Mouse (Mus musculus): ENCODE data around the gene Fam78a. TPM values are rescaled to one million over a fixed set of nuclear protein-coding genes. Genes with fewer than 3 reads are reported as not detected.

Fam78a gene
- polyA plus RNA-seq, 1 experiment from 2014 or later: 2.5 TPM

DNA sequence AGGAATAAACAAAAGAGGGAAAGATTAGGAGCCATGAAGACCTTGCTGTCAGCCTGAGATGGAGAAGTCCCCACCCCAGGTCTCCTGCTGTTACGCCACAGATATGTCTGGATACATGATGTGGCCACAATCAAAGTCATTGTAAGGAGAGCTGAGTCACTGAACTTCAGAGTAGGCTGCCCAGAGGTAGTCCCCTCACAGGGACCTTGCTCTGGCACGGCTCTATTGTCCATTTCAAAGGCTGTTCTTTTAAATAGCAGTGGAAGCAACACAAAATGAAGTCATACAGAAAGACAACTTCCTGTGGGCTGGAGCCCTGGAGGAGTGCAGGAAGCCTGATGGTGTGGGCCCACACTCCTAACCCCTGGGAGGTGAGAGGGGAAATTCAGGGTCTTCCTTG, 23.5 kb downstream of the Fam78a start:
- Histone ChIP-seq H3K4me3 (ENCODE audit: low read depth, low read length) (no peak overlapping the region), H3K9me3 (ENCODE audit: low read length) (no peaks in the 10 kb centered on the region), H3K4me2 (replicated peaks; ENCODE audit: low read depth, low read length) (no peak overlapping the region), H3K27me3 (replicated peaks; ENCODE audit: insufficient read depth, low read length) (no peaks in the 10 kb centered on the region), H3K27ac (ENCODE audit: low read length) (no peak overlapping the region), H3K9ac (replicated peaks; ENCODE audit: low read depth) (no peak overlapping the region), H3K4me1 (ENCODE audit: insufficient read depth, low read depth, low read length) (no peaks in the 10 kb centered on the region), H3K36me3 (ENCODE audit: insufficient read depth, low read length) (no peaks in the 10 kb centered on the region)
- no peak for DNase-seq (ENCODE audit: low spot score)
- TF ChIP-seq CTCF (IDR thresholded peaks at IDR 0.05) (no peak), EP300 (IDR thresholded peaks at IDR 0.05) (no peak)
- WGBS: 52% methylated on average over 2 of the region's 2 CpGs
- ATAC-seq: no peak

DNA sequence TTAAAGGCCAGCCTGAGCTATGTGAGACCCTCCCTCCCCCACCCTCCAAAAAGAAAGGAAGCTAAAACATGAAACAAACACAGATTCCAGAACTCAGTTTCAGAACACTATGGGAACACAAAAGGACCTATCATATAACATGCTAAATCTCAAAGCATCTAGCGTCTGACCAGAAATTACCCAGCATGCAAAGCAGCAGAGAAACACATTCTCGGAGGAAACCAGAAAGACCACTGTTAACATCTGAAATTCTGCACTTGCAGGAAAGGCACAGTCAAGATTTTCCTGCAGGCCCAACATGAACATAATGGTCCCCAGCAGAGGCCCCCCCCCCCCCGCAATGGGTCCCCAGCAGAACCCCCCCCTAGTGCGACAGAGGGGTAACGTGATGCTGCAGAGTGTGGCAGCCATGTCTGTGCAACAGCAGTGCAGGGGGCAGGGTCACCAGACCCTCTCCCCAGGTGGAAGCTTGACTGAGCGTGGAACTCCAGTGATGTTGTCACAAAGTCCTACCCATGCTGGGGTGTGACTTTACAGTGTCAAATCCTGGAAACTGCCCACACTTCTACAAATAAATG, 24.3 kb downstream of the Fam78a start:
- Histone ChIP-seq H3K4me3 (ENCODE audit: low read depth, low read length) (no peak overlapping the region), H3K9me3 (ENCODE audit: low read length) (no peaks in the 10 kb centered on the region), H3K27ac (ENCODE audit: low read length) (no peak overlapping the region), H3K4me1 (ENCODE audit: insufficient read depth, low read depth, low read length) (no peaks in the 10 kb centered on the region), H3K36me3 (ENCODE audit: insufficient read depth, low read length) (no peaks in the 10 kb centered on the region), H3K4me2 (replicated peaks; ENCODE audit: low read depth, low read length) (no peak overlapping the region), H3K27me3 (replicated peaks; ENCODE audit: insufficient read depth, low read length) (no peaks in the 10 kb centered on the region), H3K9ac (replicated peaks; ENCODE audit: low read depth) (no peak overlapping the region)
- TF ChIP-seq CTCF (IDR thresholded peaks at IDR 0.05): no peak
- TF ChIP-seq EP300 (IDR thresholded peaks at IDR 0.05): no peak
- ATAC-seq: no peak
- no peak for DNase-seq (ENCODE audit: low spot score)
- WGBS: 57% methylated on average over 6 of the region's 6 CpGs

- H3K4me2 ChIP-seq (replicated peaks; ENCODE audit: low read depth, low read length): no peak overlapping the region
- no peaks in the 10 kb centered on the region for H3K9me3 ChIP-seq (ENCODE audit: low read length)
- no peak overlapping the region for H3K27ac ChIP-seq (ENCODE audit: low read length)
- TF ChIP-seq CTCF (IDR thresholded peaks at IDR 0.05): no peak
- TF ChIP-seq EP300 (IDR thresholded peaks at IDR 0.05): no peak
- no peak overlapping the region for H3K9ac ChIP-seq (replicated peaks; ENCODE audit: low read depth)
- H3K4me3 ChIP-seq (ENCODE audit: low read depth, low read length): no peak overlapping the region
- no peak for ATAC-seq
- no peak for DNase-seq (ENCODE audit: low spot score)
- H3K4me1 ChIP-seq (ENCODE audit: insufficient read depth, low read depth, low read length): no peaks in the 10 kb centered on the region
- no peaks in the 10 kb centered on the region for H3K36me3 ChIP-seq (ENCODE audit: insufficient read depth, low read length)
- 73% methylated on average over 6 of the region's 6 CpGs for WGBS
- H3K27me3 ChIP-seq (replicated peaks; ENCODE audit: insufficient read depth, low read length): no peaks in the 10 kb centered on the region
Observed at GRCm38 (mm10) chr2:32059613-32060012, 25.0 kb downstream of the Fam78a start.

DNA sequence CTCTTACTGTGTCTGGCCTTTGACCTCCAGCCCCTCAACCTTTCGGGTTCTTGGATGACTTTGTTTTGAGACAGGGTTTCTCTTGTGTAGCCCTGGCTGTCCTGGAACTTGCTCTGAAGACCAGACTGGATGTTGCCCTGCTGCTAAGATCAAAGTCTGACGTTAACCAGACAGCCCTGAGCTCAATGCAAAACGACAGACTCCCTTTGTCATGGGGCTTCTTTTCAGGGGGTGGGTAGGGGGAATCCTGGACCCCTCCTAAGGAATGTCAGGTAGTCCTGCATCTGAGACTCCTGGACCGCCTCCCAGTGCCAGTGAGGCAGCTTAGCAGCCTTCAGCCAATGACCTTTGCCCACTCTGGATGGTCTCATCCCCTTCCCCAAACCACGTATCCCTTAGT, 25.9 kb downstream of the Fam78a start:
- Histone ChIP-seq H3K9ac (replicated peaks; ENCODE audit: low read depth) (no peak overlapping the region), H3K4me1 (ENCODE audit: insufficient read depth, low read depth, low read length) (no peaks in the 10 kb centered on the region)

GRCm38 (mm10) chr2:32058241-32058640, 26.4 kb downstream of the Fam78a start:
- no peaks in the 10 kb centered on the region for H3K27me3 ChIP-seq (replicated peaks; ENCODE audit: insufficient read depth, low read length)
- no peaks in the 10 kb centered on the region for H3K36me3 ChIP-seq (ENCODE audit: insufficient read depth, low read length)
- no peak for ATAC-seq
- H3K4me3 ChIP-seq (ENCODE audit: low read depth, low read length): no peak overlapping the region
- no peaks in the 10 kb centered on the region for H3K9me3 ChIP-seq (ENCODE audit: low read length)
- no peaks in the 10 kb centered on the region for H3K4me1 ChIP-seq (ENCODE audit: insufficient read depth, low read depth, low read length)
- no peak overlapping the region for H3K9ac ChIP-seq (replicated peaks; ENCODE audit: low read depth)
- DNase-seq (ENCODE audit: low spot score): no peak
- no peak overlapping the region for H3K4me2 ChIP-seq (replicated peaks; ENCODE audit: low read depth, low read length)
- TF ChIP-seq CTCF (IDR thresholded peaks at IDR 0.05): no peak
- TF ChIP-seq EP300 (IDR thresholded peaks at IDR 0.05): no peak
- 72% methylated on average over 9 of the region's 9 CpGs for WGBS
- no peak overlapping the region for H3K27ac ChIP-seq (ENCODE audit: low read length)

More for the DNA sequence above, 25.9 kb downstream of the Fam78a start:
- no peak overlapping the region for H3K27ac ChIP-seq (ENCODE audit: low read length)
- H3K4me2 ChIP-seq (replicated peaks; ENCODE audit: low read depth, low read length): no peak overlapping the region
- 41% methylated on average over 5 of the region's 5 CpGs for WGBS
- ATAC-seq: no peak
- DNase-seq (ENCODE audit: low spot score): no peak
- TF ChIP-seq CTCF (IDR thresholded peaks at IDR 0.05): no peak
- TF ChIP-seq EP300 (IDR thresholded peaks at IDR 0.05): no peak
- no peaks in the 10 kb centered on the region for H3K36me3 ChIP-seq (ENCODE audit: insufficient read depth, low read length)
- H3K27me3 ChIP-seq (replicated peaks; ENCODE audit: insufficient read depth, low read length): no peaks in the 10 kb centered on the region
- H3K4me3 ChIP-seq (ENCODE audit: low read depth, low read length): no peak overlapping the region
- H3K9me3 ChIP-seq (ENCODE audit: low read length): no peaks in the 10 kb centered on the region

- no peaks in the 10 kb centered on the region for H3K36me3 ChIP-seq (ENCODE audit: insufficient read depth, low read length)
- TF ChIP-seq CTCF (IDR thresholded peaks at IDR 0.05): no peak
- H3K27ac ChIP-seq (ENCODE audit: low read length): no peak overlapping the region
- H3K4me3 ChIP-seq (ENCODE audit: low read depth, low read length): no peak overlapping the region
- DNase-seq (ENCODE audit: low spot score) (no peak), ATAC-seq (no peak)
- WGBS: 83% methylated on average over 4 of the region's 4 CpGs
- H3K4me2 ChIP-seq (replicated peaks; ENCODE audit: low read depth, low read length): no peak overlapping the region
- H3K4me1 ChIP-seq (ENCODE audit: insufficient read depth, low read depth, low read length): no peaks in the 10 kb centered on the region
- H3K9me3 ChIP-seq (ENCODE audit: low read length): no peaks in the 10 kb centered on the region
- no peaks in the 10 kb centered on the region for H3K27me3 ChIP-seq (replicated peaks; ENCODE audit: insufficient read depth, low read length)
- no peak overlapping the region for H3K9ac ChIP-seq (replicated peaks; ENCODE audit: low read depth)
Observed at GRCm38 (mm10) chr2:32057794-32058193, 26.9 kb downstream of the Fam78a start.

DNA sequence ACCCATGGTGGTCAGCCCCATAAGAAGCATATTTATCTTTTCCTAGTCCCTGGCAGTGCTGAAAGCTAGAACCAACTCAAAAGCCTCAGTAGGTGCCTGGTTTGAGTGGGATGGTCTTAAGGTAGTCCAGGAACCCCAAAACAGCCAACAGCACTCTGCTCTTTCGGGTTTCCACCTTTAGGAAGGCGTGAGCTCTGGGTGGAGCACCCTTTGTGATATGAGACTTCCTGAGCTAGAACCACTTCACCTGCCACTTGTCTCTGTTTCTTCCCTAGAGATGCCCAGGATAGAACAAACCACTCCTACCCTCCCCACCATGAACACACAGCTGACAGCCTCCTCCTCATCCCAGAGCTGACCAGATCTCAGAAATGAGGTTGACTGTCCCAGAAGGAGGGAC, 27.3 kb downstream of the Fam78a start:
- Histone ChIP-seq H3K4me2 (replicated peaks; ENCODE audit: low read depth, low read length) (no peak overlapping the region), H3K4me1 (ENCODE audit: insufficient read depth, low read depth, low read length) (no peaks in the 10 kb centered on the region), H3K4me3 (ENCODE audit: low read depth, low read length) (no peak overlapping the region), H3K36me3 (ENCODE audit: insufficient read depth, low read length) (peaks cover 1% of the 10 kb centered on the region; the same call in 1 of the 2 replicates), H3K27ac (ENCODE audit: low read length) (no peak overlapping the region), H3K9ac (replicated peaks; ENCODE audit: low read depth) (no peak overlapping the region), H3K27me3 (replicated peaks; ENCODE audit: insufficient read depth, low read length) (no peaks in the 10 kb centered on the region), H3K9me3 (ENCODE audit: low read length) (no peaks in the 10 kb centered on the region)
- TF ChIP-seq CTCF (IDR thresholded peaks at IDR 0.05) (no peak), EP300 (IDR thresholded peaks at IDR 0.05) (no peak)
- WGBS: 55% methylated on average over 2 of the region's 2 CpGs
- ATAC-seq (no peak), DNase-seq (ENCODE audit: low spot score) (no peak)

All from lung, postnatal 0 days (tissue).